Mouse (Mus musculus) R1 (cell line): ENCODE data around the gene Lysmd2.
A peak's percentile ranks its signal among the peaks of the same experiment; 100 is the strongest.
"Not testable (repeated sequence)": the region's sequence is repeated elsewhere in the genome, so short reads cannot be mapped to it uniquely, and the experiment has no call there.

Experiments used
- DNase-seq: peaks from one replicate; pipeline ENCODE4 v3.0.0-alpha.2; 2018; ENCODE audit warnings: low read depth, low spot score

The Lysmd2 gene

GRCm38 (mm10) chr9:75626308-75626604 is 715 bp downstream of the Lysmd2 start:
- no peak for DNase-seq

GRCm38 (mm10) chr9:75630823-75631454 is 5.4 kb downstream of the Lysmd2 start:
- no peak for DNase-seq

GRCm38 (mm10) chr9:75632111-75632510 is 6.6 kb downstream of the Lysmd2 start:
- no peak for DNase-seq

- DNase-seq = peak; percentile 54
Observed at GRCm38 (mm10) chr9:75632902-75633301, 7.4 kb downstream of the Lysmd2 start.

DNA sequence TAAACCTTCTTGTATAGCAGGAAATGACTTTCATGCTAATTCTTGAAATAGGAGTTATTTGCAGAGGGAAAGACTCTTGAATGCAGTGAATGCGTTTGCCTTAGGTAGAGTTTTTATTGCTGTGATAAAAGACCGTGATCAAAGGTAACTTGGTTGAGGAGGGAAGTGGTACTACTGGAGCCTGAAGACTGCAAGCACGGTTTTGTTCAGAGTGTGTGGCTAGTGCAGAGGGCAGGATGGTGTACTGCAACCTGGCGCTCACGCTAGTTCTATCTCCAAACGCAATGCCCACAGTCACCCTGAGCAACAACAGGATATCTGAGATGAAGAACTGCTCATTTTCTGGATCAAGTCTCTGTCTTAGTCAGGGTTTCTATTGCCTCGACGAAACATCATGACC is 8.1 kb downstream of the Lysmd2 start:
- peak; percentile 13 for DNase-seq

DNA sequence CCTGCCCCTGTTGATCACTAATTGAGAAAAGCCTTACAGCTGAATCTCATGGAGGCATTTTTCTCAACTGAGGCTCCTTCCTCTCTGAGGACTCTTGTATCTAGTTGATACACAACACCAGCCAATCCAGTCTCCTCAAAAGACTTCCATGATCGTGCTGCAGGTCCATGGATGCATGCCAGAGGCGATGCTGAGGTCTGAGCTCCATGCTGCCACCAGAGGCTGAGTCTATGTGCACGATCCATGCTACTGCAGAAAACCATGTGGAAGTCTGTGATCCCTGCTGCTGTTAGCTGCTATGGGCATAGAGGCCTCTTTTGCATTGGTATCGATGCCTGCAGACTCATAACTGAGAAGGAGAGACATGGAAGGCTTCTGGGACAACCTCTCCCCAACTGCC is 8.7 kb downstream of the Lysmd2 start:
- DNase-seq = no peak

DNA sequence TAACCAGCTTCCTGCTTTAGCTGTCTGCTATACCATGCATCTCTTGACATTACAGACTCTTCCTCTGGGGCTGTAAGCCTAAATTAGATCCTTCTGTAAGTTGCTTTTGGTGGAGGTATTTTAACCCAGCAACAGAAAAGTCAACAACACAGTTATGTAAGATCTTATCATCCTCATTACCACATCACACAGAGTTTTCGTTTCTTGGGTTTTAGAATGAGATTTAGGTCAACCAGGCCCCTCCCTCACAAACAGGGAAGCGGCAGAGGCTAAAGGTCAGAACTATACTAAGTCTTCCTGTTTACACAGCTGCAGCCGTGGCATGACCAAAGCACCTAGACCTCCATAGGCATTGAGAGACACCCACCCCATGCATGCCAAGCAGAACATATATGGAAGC is 19.9 kb downstream of the Lysmd2 start:
- no peak for DNase-seq

GRCm38 (mm10) chr9:75653981-75654911 is 28.7 kb downstream of the Lysmd2 start:
- DNase-seq = no peak

DNA sequence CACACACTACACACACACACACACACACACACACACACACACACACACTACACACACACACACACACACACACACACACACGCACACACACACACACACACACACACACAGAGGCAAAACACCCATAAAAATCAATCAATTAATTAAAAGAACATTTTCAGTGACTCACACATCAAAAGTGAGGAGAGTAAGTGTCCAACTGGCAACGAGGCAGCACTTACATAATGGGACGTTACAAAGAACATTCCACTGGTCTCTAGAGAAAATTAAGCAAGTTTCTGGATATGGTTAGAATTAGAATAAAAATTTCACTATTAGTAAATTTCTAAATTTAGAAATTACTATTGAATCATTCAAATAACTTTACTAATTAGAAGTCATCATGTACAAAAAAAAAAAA is 30.9 kb downstream of the Lysmd2 start:
- DNase-seq = not testable (repeated sequence)

- DNase-seq = no peak
Observed at GRCm38 (mm10) chr9:75660917-75661316, 35.4 kb downstream of the Lysmd2 start.

- DNase-seq = no peak
Observed at GRCm38 (mm10) chr9:75665364-75665763, 39.8 kb downstream of the Lysmd2 start.

DNA sequence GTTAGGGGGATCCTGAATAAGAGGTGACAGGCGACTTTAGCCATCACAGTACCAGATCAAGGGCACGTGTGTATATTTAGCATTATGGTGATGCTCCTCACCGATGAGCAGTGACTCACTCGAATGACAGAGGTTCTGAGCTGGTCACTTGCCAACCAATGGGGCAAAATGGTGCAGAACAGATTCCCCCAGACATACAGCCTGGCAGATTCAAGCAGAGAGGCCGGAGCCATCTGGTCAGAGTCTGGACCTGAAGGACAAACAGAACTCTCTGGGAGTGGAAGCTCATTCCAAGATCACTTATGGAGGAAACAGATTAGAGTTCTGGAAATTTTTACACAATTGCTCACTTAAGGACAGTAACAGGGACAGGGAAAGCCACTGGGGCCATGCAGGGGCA is 41.1 kb downstream of the Lysmd2 start:
- DNase-seq = no peak

DNA sequence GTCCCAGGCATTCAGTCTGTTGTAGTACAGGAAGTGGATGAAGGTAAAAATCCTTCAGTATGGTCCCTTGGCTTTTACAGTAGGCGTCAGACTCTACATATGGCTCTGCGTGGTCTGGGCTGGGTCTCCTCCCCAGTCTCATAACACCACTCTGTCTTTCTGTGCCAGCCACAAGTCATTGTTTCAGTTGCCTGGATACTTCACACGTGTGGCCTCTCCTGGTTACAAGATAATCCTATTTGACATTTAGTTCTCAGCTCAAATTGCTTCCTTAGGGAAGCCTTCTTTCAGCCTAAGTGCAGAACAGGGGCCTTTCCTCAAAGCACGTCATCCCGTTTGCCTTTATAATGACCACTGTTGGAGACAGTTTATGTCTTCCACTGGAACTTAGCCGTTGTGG is 47.2 kb downstream of the Lysmd2 start:
- DNase-seq = peak; percentile 11

DNA sequence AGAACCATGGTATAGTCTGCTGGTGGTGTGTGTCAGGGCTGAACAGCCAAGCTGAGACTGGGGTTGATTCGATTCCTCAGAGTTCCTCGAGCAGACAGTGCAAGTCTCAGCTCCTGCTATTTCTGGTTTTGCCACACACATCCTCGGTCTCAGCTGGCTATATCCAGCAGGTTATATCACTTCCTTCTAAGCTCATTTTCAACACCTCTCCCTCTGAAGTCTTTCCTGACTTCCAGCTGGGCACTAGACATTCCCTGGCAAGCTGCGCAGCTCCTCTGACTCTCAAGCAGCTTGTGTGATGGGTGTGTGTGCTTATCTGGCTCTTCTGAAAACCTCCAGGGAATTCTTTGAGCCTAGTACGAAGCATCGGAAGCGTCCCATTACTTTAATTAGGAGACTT is 50.7 kb downstream of the Lysmd2 start:
- DNase-seq = no peak

- DNase-seq = no peak
Observed at GRCm38 (mm10) chr9:75678341-75678740, 52.8 kb downstream of the Lysmd2 start.

DNA sequence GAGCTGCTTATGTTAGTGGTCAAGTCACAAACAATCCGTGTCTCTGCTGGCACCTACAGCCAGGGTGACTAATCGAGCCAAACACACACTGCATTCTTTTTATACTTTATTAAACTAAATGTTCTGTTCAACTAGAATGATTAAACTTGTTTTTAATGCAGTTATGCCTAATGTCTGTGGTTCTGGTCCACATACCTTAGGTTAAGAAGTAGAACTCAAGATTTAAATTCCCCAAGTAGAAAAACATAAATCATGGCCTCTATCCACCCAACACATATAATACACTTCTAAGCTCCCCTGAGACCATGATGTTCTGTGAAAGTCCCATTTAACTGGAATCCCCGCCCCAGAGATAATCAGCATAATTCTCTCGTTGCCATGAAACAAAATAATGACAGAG is 54.1 kb downstream of the Lysmd2 start:
- no peak for DNase-seq

GRCm38 (mm10) chr9:75680606-75681005 is 55.1 kb downstream of the Lysmd2 start:
- DNase-seq = no peak

DNA sequence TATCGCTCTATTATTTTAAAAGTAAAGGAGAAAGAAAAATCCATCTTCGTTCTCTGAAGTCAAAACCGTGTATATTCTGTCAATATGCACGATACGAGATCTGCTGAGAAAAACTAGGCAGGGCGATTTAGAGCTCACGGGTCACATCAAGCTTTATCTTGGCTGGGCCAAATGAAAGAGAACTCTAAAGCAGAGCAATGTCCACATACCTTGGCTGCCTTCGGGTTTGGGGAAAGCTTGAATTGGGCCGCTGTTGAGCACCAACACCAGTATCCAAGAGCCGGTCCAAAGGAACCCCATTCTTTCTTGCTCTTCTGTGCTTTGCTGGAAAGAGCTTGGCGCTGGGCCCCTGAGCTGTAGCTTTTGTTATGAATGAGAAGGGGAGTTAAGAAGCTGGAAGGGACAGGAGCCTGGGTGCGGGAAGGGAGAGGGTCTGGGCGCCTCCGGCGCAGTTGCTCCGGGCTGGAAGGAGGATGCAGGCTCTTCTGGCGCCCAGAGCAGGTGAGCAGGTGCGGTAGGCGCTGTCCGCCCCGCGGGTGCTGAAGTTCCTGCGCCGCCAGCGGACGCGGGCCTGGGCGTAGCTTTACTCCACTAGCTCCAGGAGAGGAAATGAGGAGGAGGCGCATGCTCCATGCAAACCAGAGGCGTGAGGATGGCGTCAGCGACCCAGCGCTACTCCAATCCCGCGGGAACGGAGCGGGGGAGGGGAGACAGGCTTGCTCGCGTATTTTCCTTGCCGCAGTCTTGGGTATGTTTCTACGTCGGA is 58.1 kb downstream of the Lysmd2 start, which contains the start of gene Scg3:
Gene Scg3 (minus strand): TSS at position 631 of the 766 bp plus-strand sequence.
- DNase-seq = peak; percentile 96

DNA sequence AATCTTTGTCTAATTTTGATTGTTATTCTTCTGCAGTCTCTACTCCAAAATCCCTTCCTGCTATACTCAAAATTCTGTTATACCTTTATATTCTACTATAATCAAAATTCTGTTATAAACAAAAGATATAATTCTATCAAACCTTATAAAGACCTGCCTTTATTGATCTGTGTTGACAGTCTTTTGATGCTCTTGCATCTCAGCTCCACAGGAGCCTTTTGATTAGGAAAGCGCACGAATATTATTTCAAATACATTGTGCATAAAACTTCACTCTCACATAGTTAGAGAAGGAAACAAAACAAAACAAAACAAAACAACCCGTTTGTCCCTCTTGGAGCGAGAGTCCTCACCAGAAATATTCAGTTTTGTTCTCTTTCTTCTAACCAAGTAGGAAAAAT is 58.8 kb downstream of the Lysmd2 start:
- no peak for DNase-seq

DNA sequence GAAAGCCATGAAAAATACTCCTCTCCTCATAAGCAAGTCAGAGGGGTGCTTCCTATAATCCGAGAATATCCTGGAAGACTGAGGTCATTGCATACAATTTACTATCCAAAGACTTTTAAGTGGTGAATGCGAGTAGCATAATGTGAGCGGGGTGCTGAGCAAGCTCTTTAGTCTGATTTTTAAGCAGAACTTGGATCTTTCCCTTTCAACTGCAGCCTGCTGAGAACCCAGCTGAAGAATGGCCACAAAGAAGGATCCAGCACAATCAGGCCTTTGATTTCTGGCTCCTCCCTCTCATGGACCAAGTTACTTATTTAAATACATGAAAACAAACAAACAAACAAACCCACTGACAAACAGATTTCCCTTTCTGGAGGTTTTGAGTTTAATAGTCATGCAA is 59.2 kb downstream of the Lysmd2 start:
- DNase-seq = no peak
